Mouse (Mus musculus) kidney, adult 2 months (tissue): ENCODE data around the gene Atxn10.

ENCODE experiments used
- CTCF ChIP-seq: fragments of 200-500 bp; conservative IDR thresholded peaks from 2 replicates; pipeline ENCODE4 v1.5.1; 2011; ENCODE audit warnings: low read depth, mild to moderate bottlenecking, control low read depth, low read length, moderate library complexity, mixed read lengths; ENCODE audit not compliant: insufficient read depth, insufficient read length
- POLR2A ChIP-seq: fragments of 200-500 bp; IDR thresholded peaks from one replicate; pipeline ENCODE4 v1.6.1; 2011; ENCODE audit warnings: low read depth, low read length, control low read depth

DNA sequence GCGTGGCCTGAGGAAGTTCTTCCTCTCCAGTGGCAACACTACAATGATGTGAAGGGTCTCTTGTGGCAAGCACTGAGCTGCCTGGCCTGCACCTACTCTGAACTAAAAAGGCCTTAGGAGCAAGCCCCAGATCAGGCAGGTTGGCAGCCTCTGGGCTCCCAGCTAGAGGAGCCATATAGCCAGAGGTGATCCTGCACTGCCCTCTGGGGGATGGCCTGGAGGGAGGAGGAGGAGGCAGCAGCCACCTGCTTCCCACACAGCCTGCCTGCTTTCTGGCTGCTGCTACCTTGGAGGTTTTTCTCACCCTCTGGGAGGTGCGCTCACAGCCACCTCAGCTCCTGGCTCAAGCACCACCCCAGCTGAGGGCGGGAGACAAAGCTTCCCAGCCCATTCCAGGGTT, 144.6 kb downstream of the Atxn10 start:
- TF ChIP-seq CTCF (peak; percentile 58), POLR2A (no peak)
